Mouse (Mus musculus): ENCODE measurements around the gene Aebp2. TPM values are rescaled to one million over a fixed set of nuclear protein-coding genes. Genes with fewer than 3 reads are reported as not detected.
A peak's percentile ranks its signal among the peaks of the same experiment; 100 is the strongest.
"Not testable (repeated sequence)": the region's sequence is repeated elsewhere in the genome, so short reads cannot be mapped to it uniquely, and the experiment has no call there.

Aebp2 gene
- 51.2 and 61.4 TPM in 2 replicates for total RNA-seq (2021)
- long read RNA-seq, transcript Aebp2-202 (8 exons, 3,727 nt), result major isoform, 24 of 87 reads
- long read RNA-seq, partial matches to known transcripts, result 4 of 87 reads
- long read RNA-seq, other reads (novel, unspliced or antisense), result 59 of 87 reads

DNA sequence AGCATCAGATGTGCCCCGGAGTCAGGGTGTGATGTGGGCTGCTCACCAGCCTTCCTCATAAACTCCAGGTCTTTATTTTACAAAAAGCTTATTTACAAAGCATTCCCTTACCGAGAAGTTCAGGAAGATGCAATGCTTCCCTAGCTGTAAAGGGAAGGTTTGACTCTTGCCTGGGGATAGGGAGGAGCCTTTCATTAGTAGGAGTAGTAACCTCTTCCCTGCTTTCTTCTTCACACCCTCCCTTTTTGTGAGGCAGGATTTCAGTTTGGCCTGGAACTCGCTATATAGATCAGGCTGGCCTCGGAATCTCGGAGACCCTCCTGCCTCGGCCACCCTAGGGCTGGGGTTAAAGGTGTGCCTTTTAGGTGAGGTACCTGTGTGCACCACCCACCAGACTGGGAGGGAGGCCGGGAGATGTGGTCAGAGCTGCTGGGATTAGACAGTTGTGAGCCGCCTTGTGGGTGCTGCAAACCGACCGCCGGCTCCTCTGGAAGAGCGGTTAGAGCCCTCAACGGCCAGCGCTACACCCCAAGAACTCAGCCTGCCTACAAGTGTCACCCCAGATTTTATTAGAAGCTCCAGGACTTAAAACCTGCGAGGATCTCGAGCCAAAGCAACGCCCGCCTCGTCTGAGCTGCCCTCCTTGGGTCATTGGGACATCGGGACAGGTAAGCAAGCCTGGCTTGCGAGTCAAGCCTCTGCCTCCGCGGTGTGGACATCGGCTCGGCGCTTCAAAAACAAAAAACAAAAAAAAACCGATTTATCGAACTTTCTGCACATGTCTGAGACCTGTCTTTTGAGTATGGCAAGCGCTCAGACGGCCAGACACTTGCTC is at the start of gene Aebp2:
TSS of gene Aebp2 (plus strand) at position 273 of the 835 bp plus-strand sequence.
- DNase-seq, result no peak

DNA sequence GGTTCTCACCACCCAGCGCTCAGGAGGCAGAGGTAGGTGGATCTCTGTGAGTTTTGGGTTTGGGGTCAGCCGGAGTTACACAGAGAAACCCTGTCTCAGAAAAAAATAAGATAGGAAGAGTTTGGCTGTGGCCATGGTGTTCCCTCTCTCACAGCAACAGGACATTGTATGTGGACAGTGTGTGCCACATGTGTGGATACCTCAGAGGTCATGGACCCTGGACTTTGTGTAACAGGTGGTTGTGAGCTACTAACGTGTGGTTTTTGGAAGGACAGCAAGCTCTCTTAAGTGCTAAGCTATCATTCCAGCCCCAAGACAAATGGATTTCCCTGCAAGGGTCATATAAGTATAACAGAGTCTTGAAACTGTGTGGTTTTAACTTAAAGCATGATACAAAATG is 47.5 kb upstream of the Aebp2 start:
- no peak for DNase-seq

DNA sequence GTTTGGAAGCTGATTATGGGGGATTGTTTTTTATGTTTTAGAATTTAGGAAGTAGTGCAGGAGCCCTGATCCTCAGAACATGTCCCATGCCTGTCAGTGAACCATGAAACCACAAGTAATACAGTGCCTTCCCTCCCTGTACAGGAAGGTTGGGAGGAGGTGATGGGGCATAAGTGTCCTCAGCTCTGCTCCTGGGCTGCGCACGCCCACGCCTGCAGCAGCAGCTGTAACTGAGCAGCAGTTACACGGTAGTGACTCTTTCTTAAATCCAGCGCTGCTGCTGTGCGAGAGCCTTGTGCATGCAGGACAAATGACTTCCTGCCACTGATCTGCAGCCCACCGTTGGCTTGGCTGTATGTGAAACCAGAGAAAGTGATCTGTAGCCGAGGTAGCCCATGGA is 46.3 kb upstream of the Aebp2 start:
- no peak for DNase-seq

DNA sequence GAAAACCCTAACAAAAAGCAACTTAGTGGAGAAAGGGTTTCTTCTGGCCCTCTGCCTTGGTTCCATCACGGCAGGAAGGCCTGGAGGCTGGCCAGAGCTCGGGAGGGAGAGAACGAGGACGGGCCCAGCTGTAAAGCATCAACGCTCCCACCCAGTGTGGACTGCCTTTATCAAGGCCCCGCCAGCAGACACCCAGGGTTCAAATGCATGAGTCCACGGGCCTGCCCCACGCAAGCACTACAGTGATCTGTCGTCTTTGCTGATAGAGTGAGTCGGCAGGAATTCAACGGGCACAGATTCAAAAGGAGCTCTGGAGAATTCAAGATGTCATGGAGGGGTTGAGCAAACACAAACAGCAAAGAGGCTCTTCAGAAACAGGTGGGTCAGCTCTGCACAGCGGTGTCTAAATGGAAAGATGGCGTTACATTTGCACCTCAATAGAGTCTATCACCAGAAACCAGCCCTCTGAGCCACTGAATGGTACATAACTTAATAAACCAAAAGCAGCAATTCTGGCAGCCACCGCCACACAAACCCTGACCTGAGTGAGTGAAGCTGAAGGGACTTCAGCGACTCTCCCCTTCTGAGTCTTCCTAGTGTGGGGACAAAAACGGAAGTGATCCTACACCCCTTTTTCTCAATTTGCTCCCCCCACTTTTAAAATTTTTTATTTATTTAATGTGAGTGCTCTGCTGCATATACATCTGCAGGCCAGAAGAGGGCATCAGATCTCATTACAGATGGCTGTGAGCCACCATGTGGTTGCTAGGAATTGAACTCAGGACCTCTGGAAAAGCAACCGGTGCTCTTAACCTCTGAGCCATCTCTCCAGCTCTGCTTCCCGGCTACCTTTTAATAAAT is 45.3 kb upstream of the Aebp2 start:
- DNase-seq, result no peak

DNA sequence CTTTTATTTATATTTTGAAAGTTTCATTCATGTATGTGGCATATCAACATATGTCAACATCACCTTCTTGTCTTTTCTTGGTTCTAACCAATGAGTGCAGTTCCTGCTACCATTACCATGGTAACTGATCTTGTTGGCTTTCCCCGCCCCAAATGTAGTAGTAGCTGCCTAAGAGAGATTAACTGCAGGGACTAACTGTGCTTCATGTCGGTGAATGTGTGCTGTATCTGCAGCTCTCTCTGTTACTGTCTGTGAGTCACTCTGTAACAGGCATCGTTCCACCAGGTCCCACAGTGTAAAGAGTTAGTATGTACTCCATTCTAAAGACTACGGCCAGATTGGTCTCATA is 44.7 kb upstream of the Aebp2 start:
- DNase-seq, result no peak

DNA sequence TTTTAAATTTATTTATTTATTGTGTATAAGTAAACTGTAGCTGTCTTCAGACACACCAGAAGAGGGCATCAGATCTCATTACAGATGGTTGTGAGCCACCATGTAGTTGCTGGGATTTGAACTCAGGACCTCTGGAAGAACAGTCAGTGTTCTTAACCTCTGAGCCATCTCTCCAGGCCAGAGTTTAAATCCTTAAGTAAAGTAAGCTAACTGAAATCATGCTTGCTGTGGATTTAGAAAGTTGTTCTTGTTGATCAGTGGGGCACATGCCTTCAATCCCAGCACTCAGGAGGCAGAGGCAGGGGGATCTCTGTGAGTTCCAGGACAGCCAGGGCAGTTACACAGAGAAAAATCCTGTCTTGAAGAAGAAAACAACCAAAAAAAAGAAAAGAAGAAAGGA is 43.5 kb upstream of the Aebp2 start:
- DNase-seq, result not testable (repeated sequence)

DNA sequence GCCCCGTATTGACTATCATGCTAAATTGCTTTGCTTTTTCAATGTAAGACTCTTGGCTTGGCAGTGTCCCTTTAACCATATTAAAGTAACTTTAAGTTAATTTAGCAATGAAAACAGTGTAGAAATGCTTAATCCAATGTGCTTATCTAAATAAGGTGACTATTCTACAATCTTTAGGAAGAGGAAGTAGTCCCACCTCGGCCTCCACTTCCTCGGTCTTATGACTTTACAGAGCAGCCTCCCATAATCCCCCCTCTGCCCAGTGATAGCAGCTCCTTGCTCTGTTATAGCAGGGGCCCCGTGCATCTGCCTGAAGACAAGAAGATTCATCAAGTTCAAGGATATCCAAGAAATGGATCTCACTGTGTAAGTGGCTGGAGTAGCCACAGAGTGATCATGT is 42.3 kb upstream of the Aebp2 start:
- DNase-seq, result no peak

DNA sequence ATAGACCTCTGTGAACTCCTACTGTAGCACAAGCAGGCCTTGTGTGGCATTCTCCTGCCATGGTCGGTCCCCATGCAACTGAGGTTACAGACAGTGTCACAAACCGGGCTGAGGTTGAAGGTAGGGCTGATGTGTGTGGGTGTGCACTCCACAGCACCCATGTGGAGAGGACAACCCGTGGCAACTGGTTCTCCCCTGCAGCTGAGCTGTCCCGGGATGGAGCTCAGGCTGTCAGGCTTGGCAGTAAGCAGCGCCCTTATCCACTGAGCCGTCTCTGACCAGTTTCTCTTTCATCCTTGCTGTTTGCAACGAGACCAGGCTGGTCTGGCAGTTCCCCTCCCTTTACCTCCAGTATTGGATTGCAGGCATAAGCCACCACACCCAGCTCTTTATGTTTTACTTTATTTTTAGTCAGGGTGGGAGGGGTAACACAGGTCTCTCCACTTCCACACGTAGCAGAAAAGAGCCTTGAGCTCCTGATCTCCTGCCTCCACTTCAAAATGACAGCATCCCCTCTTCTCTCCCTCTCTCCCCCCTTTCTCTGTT is 35.7 kb upstream of the Aebp2 start:
- no peak for DNase-seq

DNA sequence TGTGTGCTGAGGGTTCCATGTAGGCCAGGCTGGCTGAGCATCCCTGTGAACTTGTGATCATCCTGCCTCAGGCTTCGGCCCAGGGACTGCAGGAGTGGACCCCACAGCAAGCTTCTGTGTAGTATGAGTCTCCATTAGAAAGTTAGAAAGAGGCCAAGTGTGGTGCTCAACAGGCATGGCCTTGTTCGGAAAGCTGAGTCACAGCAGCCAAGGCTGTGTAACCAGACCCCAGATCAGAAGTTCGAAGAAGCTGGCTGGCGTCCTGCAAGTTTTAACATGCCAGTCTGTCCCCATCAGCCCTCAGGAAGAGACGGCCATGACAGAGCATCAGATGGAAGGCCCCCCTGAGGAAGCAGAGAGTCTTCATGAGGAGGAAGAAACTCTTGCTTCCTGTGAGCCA is 31.1 kb upstream of the Aebp2 start:
- DNase-seq, result peak; percentile 39

DNA sequence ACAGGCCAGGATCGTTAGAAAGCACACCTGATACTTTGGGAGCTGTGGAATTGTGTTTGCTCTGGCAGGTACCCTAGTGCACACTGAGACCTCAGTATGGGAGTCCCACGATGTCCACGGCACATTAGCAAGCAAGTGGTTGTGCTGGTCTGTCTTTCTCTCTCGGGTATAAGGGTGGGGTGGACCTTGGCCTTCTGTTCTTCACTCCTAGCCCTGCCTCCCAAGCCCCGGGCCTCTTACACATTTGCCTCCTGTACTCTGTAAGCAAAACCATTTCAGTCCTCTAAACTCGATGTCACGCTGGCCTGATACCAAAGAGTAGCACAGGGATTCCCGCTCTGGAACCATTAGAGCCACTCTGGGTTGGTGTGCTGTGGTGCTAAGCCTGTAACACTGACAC is 29.8 kb upstream of the Aebp2 start:
- no peak for DNase-seq

DNA sequence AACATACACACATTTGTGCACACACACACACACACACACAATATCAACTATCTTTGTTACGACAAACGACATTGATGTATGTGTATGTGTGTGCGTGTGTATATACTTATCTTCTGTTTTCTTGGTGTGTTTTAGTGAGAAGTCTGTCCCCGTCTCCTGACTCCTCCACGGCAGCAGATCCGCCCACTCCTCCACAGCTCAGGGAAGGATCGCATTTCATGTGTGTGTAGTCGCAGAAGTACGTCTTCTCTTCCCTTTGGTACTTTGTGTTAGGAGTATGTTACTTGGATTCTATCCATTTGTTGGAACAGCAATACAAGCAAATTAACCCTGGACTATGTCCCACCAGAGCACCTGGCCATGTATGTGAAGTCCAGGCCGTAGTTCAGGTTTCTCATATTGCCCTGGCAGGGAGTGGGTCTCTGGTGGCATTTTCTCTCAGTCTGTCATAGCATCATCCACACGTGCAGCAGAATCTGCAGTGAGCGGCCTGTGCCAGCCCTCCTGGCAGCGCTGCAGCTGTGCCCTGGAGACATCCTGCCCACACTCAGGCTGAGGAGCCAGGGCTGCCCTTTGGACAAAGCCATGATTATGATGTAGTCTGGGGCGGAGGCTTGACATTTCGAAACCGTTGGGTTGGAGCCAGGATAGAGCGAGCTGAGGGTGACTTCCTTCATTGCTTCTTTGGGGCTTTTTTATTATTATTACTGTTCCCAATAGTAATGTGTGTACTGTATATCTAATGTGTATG is 28.9 kb upstream of the Aebp2 start:
- peak; percentile 80 for DNase-seq

DNA sequence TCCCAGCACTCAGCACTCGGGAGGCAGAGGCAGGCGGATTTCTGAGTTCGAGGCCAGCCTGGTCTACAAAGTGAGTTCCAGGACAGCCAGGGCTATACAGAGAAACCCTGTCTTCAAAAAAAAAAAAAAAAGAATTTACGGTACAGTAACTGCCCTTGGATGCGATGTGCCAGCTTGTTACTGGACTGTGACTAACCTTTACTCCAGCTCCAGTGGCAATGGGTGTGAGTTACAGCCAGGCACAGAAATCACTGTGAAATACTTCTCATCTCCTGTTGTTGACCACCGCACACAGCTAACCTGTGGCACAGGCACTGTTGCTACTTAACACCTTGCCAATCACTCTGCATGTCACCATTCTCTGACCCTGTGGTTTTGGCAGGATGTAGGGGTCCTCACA is 26.9 kb upstream of the Aebp2 start:
- DNase-seq, result not testable (repeated sequence)

DNA sequence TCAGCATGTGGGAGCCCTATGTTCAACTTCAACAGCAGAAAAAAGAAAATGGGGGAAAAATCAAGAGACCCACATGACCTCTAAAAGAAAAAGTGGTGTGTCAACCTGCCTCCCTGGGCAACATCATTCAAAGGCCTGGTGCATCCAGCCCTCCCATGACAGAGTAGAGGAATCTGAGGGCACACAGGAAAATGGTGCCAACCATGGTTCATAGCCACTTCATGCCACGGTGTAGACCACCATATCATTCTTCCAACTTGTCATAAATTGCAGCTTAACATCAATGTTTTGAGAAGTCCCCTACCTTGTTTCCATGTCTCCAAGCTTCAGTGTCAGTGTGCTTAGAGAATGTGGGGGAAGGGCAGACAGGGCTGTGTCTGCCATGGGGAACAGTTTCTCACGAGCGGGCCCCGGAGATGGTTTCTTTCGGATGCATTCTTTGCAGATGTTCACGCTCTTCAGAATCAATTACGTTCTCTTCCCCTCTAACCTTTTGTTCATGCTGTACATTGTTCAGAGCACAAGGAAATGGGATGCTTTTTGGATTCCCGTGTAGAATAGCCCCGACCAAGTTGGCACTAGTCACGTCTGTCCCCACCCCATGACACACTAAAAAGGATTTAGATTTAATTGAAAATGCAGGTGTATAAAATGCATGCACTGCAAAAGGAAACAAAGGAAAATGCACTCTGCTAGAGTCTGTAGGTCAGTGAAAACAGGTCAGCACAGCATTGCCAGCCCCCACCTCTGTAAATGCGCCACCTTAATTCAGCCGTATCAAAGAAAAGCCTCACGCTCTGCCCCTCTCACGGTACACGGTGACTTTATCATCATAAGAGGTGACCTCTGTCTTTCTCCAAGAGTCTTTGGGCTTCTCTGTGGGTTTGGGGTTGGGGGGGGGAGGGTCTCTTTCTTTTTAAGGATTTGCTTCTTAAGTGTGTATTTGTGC is 24.8 kb upstream of the Aebp2 start:
- no peak for DNase-seq

DNA sequence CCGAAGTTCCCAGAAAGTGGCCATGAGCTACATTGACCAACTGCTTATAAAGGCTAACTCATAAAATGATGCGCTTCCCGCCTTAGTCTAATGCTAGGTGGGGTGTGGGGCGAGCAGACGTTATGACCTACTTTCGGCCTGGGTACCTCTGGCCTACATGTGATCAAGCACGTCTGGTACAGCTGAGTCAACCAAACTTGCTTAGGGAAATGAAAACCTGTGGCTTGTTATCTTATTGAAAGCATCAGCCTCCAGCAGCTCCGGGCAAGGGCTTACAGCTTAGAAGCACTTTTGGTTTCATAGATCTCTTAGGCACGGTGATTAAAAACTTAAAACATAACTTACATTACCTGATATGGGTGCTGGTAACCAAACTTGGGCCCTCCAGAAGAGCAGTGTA is 23.9 kb upstream of the Aebp2 start:
- DNase-seq, result no peak

DNA sequence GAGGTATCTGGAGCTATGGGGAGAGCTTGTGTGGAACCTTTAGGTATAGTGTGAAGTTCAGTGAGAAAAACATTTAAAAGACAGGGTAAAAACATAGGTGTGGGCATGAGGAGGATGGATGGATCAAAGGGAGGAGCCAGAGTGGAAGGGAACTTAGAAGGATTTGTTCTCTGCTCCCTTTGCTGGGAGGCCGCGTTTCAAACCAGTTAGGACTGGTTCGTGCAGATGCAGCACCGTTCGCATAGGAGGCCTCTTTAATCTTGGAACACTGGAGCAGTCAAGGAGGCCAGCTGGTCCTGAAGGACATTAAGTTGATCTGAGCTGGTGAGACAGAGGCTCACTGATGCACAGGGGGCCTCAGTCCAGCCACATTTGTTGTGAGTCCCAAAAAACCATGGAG is 23.1 kb upstream of the Aebp2 start:
- DNase-seq, result no peak

DNA sequence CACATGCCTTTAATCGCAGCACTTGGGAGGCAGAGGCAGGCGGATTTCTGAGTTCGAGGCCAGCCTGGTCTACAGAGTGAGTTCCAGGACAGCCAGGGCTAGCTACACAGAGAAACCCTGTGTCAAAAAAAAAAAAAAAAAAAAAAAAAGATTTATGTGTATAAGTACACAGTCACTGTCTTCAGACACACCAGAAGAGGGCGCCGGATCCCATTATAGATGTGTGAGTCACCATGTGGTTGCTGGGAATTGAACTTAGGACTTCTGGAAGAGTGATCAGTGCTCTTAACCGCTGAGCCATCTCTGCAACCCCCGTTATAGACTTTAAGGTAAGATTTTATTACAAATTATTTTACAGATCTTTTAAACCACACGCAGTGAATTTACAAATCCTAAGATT is 21.8 kb upstream of the Aebp2 start:
- DNase-seq, result not testable (repeated sequence)

DNA sequence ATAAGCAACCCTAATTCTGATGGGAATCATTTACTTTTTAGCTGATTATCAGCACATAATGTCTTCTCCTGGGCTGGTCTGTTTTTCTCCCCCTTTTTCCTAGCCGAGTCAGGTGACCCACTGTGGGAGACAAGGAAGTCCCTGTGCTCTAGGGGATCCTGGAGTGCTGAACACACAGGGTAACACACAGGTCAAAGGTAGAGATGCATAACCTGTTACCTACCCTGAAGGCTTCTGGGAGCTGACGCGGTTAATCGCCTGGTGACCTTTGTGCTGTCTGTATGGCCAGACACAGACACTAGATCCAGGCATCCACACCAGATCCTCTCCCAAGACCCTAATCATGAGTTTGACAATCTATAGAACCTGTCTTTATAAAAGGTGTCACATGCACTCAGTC is 21.3 kb upstream of the Aebp2 start:
- no peak for DNase-seq

DNA sequence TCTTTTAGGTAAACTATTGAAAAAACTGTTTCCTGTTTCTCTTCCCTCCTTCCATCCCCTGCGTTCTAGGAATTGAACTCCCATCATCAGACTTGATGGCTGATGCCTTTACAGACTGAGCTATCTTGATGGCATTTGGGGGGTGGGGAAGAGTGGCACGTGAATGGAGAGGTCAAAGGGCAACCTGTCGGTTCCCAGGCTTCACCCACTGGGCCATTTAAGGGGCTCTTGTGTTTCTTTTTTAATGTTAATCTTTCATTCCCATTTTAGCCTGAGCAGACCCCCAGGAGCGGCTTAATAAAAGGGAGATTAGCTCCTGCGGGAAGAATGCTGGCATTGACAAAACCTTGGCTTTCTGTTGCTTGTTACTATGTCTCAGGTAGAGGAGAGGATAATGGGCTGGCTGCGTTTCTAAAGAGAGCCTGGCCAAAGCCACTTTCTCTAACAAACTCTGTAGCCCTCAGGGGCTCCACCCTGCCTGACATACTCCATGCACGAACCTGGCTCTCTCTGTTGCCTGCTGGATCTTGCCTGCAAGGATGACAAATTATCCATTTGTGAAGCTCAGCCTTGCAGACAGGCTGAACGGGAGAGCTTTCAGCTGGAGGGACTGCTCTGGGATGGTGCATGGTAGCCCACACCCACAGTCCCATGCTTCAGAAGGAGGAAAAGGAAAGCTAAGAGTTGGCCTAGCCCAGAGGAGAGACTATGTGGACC is 19.1 kb upstream of the Aebp2 start:
- no peak for DNase-seq

DNA sequence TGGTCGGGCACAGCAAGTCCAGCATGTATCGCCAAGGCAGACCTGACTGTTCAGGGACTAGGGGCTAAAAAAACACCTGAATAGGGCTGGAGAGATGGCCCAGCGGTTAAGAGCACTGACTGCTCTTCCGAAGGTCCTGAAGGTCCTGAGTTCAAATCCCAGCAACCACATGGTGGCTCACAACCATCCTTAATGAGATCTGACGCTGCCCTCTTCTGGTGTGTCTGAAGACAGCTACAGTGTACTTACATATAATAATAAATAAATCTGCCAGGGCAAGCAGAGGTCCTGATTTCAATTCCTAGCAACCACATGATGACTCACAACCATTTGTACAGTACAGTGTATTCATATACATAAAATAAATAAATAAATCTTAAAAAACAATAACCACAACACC is 17.3 kb upstream of the Aebp2 start:
- not testable (repeated sequence) for DNase-seq

DNA sequence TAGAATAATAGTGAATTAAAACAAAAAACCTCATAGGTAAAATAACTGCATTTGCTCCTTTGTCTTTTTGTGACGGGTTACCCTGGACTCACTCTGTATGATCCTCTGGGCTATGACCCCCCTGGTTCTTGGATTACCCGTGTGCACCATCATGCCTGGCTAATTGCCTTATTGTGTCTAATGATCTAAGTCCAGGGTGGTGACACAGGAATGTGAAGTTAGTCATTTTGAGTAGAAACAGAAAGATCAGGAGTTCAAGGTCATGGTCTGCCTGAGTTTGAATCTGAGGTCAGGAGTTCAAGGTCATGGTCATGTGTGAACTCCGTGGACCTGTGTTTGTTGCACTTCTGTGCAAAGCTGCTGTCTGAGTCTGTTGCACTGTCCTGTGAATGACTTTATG is 16.7 kb upstream of the Aebp2 start:
- no peak for DNase-seq

Measured in adrenal gland, postnatal 25 days (tissue).